In the genomic region with DNA sequence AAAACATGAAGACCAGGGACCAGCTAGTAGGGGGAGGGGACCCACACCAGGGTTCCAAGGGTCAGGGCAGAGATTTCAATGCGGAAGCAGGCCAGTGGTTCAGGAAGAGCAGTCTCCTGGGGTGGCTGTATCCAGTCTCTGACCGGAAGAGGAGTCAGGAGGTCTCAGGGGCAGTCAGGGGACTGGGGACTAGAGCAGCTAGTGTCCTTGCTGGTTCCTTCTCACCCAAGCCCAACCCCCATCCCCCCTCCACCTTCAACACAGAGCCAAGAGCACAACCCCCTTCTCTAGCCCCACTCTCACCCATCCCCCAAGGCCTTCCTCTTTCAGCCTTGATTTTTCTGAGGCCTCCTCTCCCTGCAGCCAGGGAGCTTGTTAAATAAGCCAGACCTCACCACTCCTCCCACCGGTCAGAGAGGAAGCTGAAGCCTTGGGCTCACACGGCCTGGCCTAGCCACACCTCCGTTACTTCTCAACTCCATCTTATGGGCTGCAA, we compare ENCODE assay signal across 8 mouse cellular contexts. TPM values are rescaled to one million over a fixed set of nuclear protein-coding genes. Genes with fewer than 3 reads are reported as not detected.
A peak's percentile ranks its signal among the peaks of the same experiment; 100 is the strongest.
DNase-seq lines count a peak whose midpoint lies in the region; ATAC-seq lines count a peak whose summit lies in the region.

No protein-coding gene starts in this region.

- no peaks in the 10 kb centered on the region for H3K9me3 ChIP-seq in hindbrain, embryonic 10.5 days
- no peaks in the 10 kb centered on the region for H3K9me3 ChIP-seq in hindbrain, embryonic 13.5 days
- no peaks in the 10 kb centered on the region for H3K9me3 ChIP-seq in liver, embryonic 11.5 days (ENCODE audit: control insufficient read depth, low read length)

- H3K27ac ChIP-seq in hindbrain, embryonic 10.5 days, result peak overlapping the region; percentile 56
- no peak overlapping the region for H3K27ac ChIP-seq in hindbrain, embryonic 13.5 days
- H3K27ac ChIP-seq in liver, embryonic 11.5 days (ENCODE audit: low read depth, low read length), result peak overlapping the region; percentile 74

- no peak overlapping the region for H3K9ac ChIP-seq in hindbrain, embryonic 13.5 days
- no peak overlapping the region for H3K9ac ChIP-seq in liver, embryonic 11.5 days (ENCODE audit: low read depth, low read length)

- no peak overlapping the region for H3K4me2 ChIP-seq in hindbrain, embryonic 13.5 days
- H3K4me2 ChIP-seq in liver, embryonic 11.5 days, result peak overlapping the region; percentile 72

- peak overlapping the region; percentile 87; the same call in 1 of the 2 replicates for H3K4me3 ChIP-seq in hindbrain, embryonic 10.5 days
- no peak overlapping the region for H3K4me3 ChIP-seq in hindbrain, embryonic 13.5 days
- no peak overlapping the region for H3K4me3 ChIP-seq in liver, embryonic 11.5 days (ENCODE audit: low read depth, low read length)

- peaks cover 12% of the 10 kb centered on the region for H3K27me3 ChIP-seq in hindbrain, embryonic 10.5 days (ENCODE audit: insufficient read depth, poor library complexity, severe bottlenecking)
- H3K27me3 ChIP-seq in hindbrain, embryonic 13.5 days, result peaks cover 30% of the 10 kb centered on the region
- no peaks in the 10 kb centered on the region for H3K27me3 ChIP-seq in liver, embryonic 11.5 days (replicated peaks; ENCODE audit: control insufficient read depth, insufficient read depth, low read length)

- H3K4me1 ChIP-seq in hindbrain, embryonic 10.5 days (replicated peaks), result peaks cover 44% of the 10 kb centered on the region
- peaks cover 29% of the 10 kb centered on the region for H3K4me1 ChIP-seq in hindbrain, embryonic 13.5 days (replicated peaks)
- H3K4me1 ChIP-seq in liver, embryonic 11.5 days (replicated peaks; ENCODE audit: control insufficient read depth, insufficient read depth, low read length), result peaks cover 30% of the 10 kb centered on the region

- ATAC-seq in hindbrain, embryonic 13.5 days (ENCODE audit: low FRiP score), result no peak; the same call in 1 of the 2 replicates
- ATAC-seq in hematopoietic stem cell, adult 5-6 weeks (replicated peaks in 1 of 2; ENCODE audit: insufficient read depth in 1 of 2, low FRiP score in 2 of 2, low TSS enrichment in 1 of 2, low read depth in 1 of 2, poor library complexity in 2 of 2, severe bottlenecking in 2 of 2), result peak; percentile 76 to 81
- ATAC-seq in liver, embryonic 11.5 days (replicated peaks; ENCODE audit: low FRiP score), result peak; percentile 51
- no peak for ATAC-seq in frontal cortex, adult (ENCODE audit: low TSS enrichment)
- ATAC-seq in activated CD4-positive, CD25-positive, alpha-beta regulatory T cell, adult 4 months, result no peak

- H3K36me3 ChIP-seq in hindbrain, embryonic 10.5 days, result no peaks in the 10 kb centered on the region
- no peaks in the 10 kb centered on the region for H3K36me3 ChIP-seq in hindbrain, embryonic 13.5 days
- no peaks in the 10 kb centered on the region for H3K36me3 ChIP-seq in liver, embryonic 11.5 days (ENCODE audit: control insufficient read depth, insufficient read depth, low read length)

- WGBS in hindbrain, embryonic 10.5 days, result 17% methylated on average over 5 of the region's 5 CpGs
- WGBS in hindbrain, embryonic 13.5 days, result 34% methylated on average over 5 of the region's 5 CpGs
- WGBS in liver, embryonic 11.5 days, result 18% methylated on average over 5 of the region's 5 CpGs

- DNase-seq in hindbrain, embryonic 10.5 days (ENCODE audit: low spot score), result peak; percentile 36
- DNase-seq in brain, adult 2 months (ENCODE audit: low read depth, low spot score), result peak; percentile 55
- DNase-seq in liver, embryonic 11.5 days (ENCODE audit: low spot score), result peak; percentile 52
- no peak for DNase-seq in urinary bladder, adult 18-20 months (ENCODE audit: low spot score in 2 of 2)

RNA-seq across cellular contexts. Expression of a gene that starts 1.4 kb away (rescaled TPM):
- 3.1 and 3.5 TPM in 2 replicates for polyA plus RNA-seq in hindbrain, embryonic 10.5 days (2016; fragmentation: Nextera tagmentation; extraction: Ambion mirVana)
- 1.4 and 2.0 TPM in 2 replicates for polyA plus RNA-seq in hindbrain, embryonic 13.5 days (2015; fragmentation: Nextera tagmentation; extraction: Ambion mirVana)
- total RNA-seq in hematopoietic stem cell, adult 5-6 weeks (2017), result 22.0 and 24.0 TPM in 2 replicates
- 5.4 and 6.3 TPM in 2 replicates for polyA plus RNA-seq in liver, embryonic 11.5 days (2014; fragmentation: Nextera tagmentation; extraction: Ambion mirVana)
- under 1 TPM in 1 of 2 experiments, not detected in 1; 0.09 TPM for polyA plus RNA-seq in activated CD4-positive, CD25-positive, alpha-beta regulatory T cell, adult 4 months (2017; shearing (Covaris generic))

RNA-seq across cellular contexts. Expression of a gene that starts 20.4 kb away (rescaled TPM):
- polyA plus RNA-seq in hindbrain, embryonic 10.5 days (2016; fragmentation: Nextera tagmentation; extraction: Ambion mirVana), result 45.7 and 46.9 TPM in 2 replicates
- 33.5 and 33.9 TPM in 2 replicates for polyA plus RNA-seq in hindbrain, embryonic 13.5 days (2015; fragmentation: Nextera tagmentation; extraction: Ambion mirVana)
- 4.6 and 6.1 TPM in 2 replicates for total RNA-seq in hematopoietic stem cell, adult 5-6 weeks (2017)
- 27.9 and 31.3 TPM in 2 replicates for polyA plus RNA-seq in liver, embryonic 11.5 days (2014; fragmentation: Nextera tagmentation; extraction: Ambion mirVana)
- polyA plus RNA-seq in activated CD4-positive, CD25-positive, alpha-beta regulatory T cell, adult 4 months (2017; shearing (Covaris generic)), result 1 to 10 TPM; 4.0 to 5.1 TPM

Comparison
In these comparisons a context has a peak if more than half of its experiments do, and no peak if none do; other contexts are left out.
1. DNase-seq: peak in hindbrain, embryonic 10.5 days (single experiment), brain, adult 2 months (single experiment) and liver, embryonic 11.5 days (single experiment); none in urinary bladder, adult 18-20 months (0 of 2).
2. ATAC-seq: peak in hematopoietic stem cell, adult 5-6 weeks (2 of 2) and liver, embryonic 11.5 days (single experiment); none in hindbrain, embryonic 13.5 days (single experiment), frontal cortex, adult (single experiment) and activated CD4-positive, CD25-positive, alpha-beta regulatory T cell, adult 4 months (single experiment).